Comparison of ENCODE assay signal across 9 mouse cellular contexts in genomic region chr17:68837013-68837858, GRCm38 (mm10). TPM values are rescaled to one million over a fixed set of nuclear protein-coding genes. Genes with fewer than 3 reads are reported as not detected.
DNase-seq lines count a peak whose midpoint lies in the region; ATAC-seq and TF ChIP-seq lines count a peak whose summit lies in the region.
"Had no signal": no experiment of that assay in that cellular context is flagged by ENCODE, and none has a peak within 500 bp of the region (broad histone marks: within the 10 kb centered on the region; RNA-seq: fewer than 3 reads in every experiment).

No protein-coding gene starts in this region.

- H3K9me3 ChIP-seq in lung, embryonic 15.5 days: no peaks in the 10 kb centered on the region
- no peaks in the 10 kb centered on the region for H3K9me3 ChIP-seq in liver, postnatal 0 days (ENCODE audit: low read length)
- no peaks in the 10 kb centered on the region for H3K9me3 ChIP-seq in stomach, embryonic 14.5 days (ENCODE audit: control insufficient read depth, low read depth, low read length)

- H3K9ac ChIP-seq in lung, embryonic 15.5 days: peak overlapping the region; percentile 31
- H3K9ac ChIP-seq in liver, postnatal 0 days (replicated peaks): no peak overlapping the region
- 0 out of 2 replicates have a peak overlapping the region, but pooled peaks have one; percentile 14 for H3K9ac ChIP-seq in stomach, embryonic 14.5 days (replicated peaks; ENCODE audit: low read depth, low read length)

- H3K4me2 ChIP-seq in lung, embryonic 15.5 days: peak overlapping the region; percentile 89
- H3K4me2 ChIP-seq in liver, postnatal 0 days (ENCODE audit: low read depth, low read length): peak overlapping the region; percentile 13; the same call in 1 of the 2 replicates
- peak overlapping the region; percentile 87 for H3K4me2 ChIP-seq in stomach, embryonic 14.5 days (replicated peaks; ENCODE audit: low read depth, low read length)

- TF ChIP-seq CTCF in liver, postnatal 0 days (IDR thresholded peaks at IDR 0.05; ENCODE audit: low read depth): no peak

- peak overlapping the region; percentile 47 for H3K4me3 ChIP-seq in lung, embryonic 15.5 days
- no peak overlapping the region; the same call in 1 of the 2 replicates for H3K4me3 ChIP-seq in liver, postnatal 0 days (ENCODE audit: low read depth, low read length)
- peak overlapping the region; percentile 49 for H3K4me3 ChIP-seq in stomach, embryonic 14.5 days (ENCODE audit: low read depth, low read length)

- no peak overlapping the region for H3K27ac ChIP-seq in lung, embryonic 15.5 days
- no peak overlapping the region for H3K27ac ChIP-seq in liver, postnatal 0 days (ENCODE audit: low read depth)
- H3K27ac ChIP-seq in stomach, embryonic 14.5 days (ENCODE audit: low read length): no peak overlapping the region

- under 1% methylated on average over 67 of the region's 72 CpGs for WGBS in lung, embryonic 15.5 days
- WGBS in liver, postnatal 0 days (ENCODE audit: insufficient replicate concordance): 1% methylated on average over 65 of the region's 72 CpGs
- WGBS in stomach, embryonic 14.5 days: under 1% methylated on average over 68 of the region's 72 CpGs

- DNase-seq in lung, postnatal 10 days: no peak
- peak; percentile 84 for DNase-seq in embryo, embryonic 11 days
- peak; percentile 22 to 38 for DNase-seq in heart, adult 18-20 months
- peak; percentile 51 for DNase-seq in kidney, postnatal 10 days
- peak; percentile 14 for DNase-seq in liver, postnatal 0 days
- no peak for DNase-seq in spleen, adult 18-20 months

- H3K36me3 ChIP-seq in lung, embryonic 15.5 days: no peaks in the 10 kb centered on the region
- no peaks in the 10 kb centered on the region for H3K36me3 ChIP-seq in liver, postnatal 0 days (replicated peaks; ENCODE audit: insufficient read depth, low read length)
- no peaks in the 10 kb centered on the region for H3K36me3 ChIP-seq in stomach, embryonic 14.5 days (ENCODE audit: control insufficient read depth, insufficient read depth, low read length)

- H3K27me3 ChIP-seq in lung, embryonic 15.5 days: peaks cover 73% of the 10 kb centered on the region
- peaks cover 62% of the 10 kb centered on the region for H3K27me3 ChIP-seq in liver, postnatal 0 days (ENCODE audit: insufficient read depth, low read length)
- H3K27me3 ChIP-seq in stomach, embryonic 14.5 days (ENCODE audit: control insufficient read depth, insufficient read depth, low read length): peaks cover 37% of the 10 kb centered on the region

- peak; percentile 58 for ATAC-seq in lung, embryonic 15.5 days (ENCODE audit: borderline replicate concordance, extremely low read depth, low FRiP score, low TSS enrichment)
- no peak for ATAC-seq in liver, postnatal 0 days
- peak; percentile 62; the same call in 1 of the 2 replicates for ATAC-seq in stomach, embryonic 14.5 days (ENCODE audit: insufficient number of reproducible peaks, insufficient read depth, low FRiP score, low read depth)

- TF ChIP-seq EP300 in liver, postnatal 0 days (IDR thresholded peaks at IDR 0.05; ENCODE audit: low read depth): no peak

- H3K4me1 ChIP-seq in lung, embryonic 15.5 days: peaks cover 34% of the 10 kb centered on the region
- peaks cover 5% of the 10 kb centered on the region for H3K4me1 ChIP-seq in liver, postnatal 0 days (ENCODE audit: insufficient read depth)
- peaks cover 12% of the 10 kb centered on the region; the same call in 1 of the 2 replicates for H3K4me1 ChIP-seq in stomach, embryonic 14.5 days (ENCODE audit: control insufficient read depth, insufficient read depth, low read length)

RNA-seq across cellular contexts. Expression of gene Tmem200c, which starts 10.8 kb away (rescaled TPM):
- polyA plus RNA-seq in lung, embryonic 15.5 days (2015; fragmentation: Nextera tagmentation; extraction: Ambion mirVana): 0.35 and 0.45 TPM in 2 replicates
- total RNA-seq in heart, adult 18-20 months (2021): under 1 TPM in 1 of 2 experiments, not detected in 1; 0.07 TPM
- not detected in 2 replicates for polyA plus RNA-seq in liver, postnatal 0 days (2015; fragmentation: Nextera tagmentation; extraction: Ambion mirVana)
- polyA plus RNA-seq in stomach, embryonic 14.5 days (2014; fragmentation: Nextera tagmentation; extraction: Ambion mirVana): 0.46 and 0.67 TPM in 2 replicates
- total RNA-seq: neutrophil, adult 5-6 weeks had no signal

Comparison
In these comparisons a context has a peak if more than half of its experiments do, and no peak if none do; other contexts are left out.
1. H3K4me2 ChIP-seq: peak in every context shown above with its lines; median percentile 89 in lung, embryonic 15.5 days; 87 in stomach, embryonic 14.5 days; 13 in liver, postnatal 0 days.
2. DNase-seq: peak in embryo, embryonic 11 days (single experiment), heart, adult 18-20 months (2 of 2), kidney, postnatal 10 days (single experiment) and liver, postnatal 0 days (single experiment); none in lung, postnatal 10 days (single experiment) and spleen, adult 18-20 months (0 of 2).